Mouse (Mus musculus) olfactory bulb, adult 2 months (tissue): ENCODE data around the gene Cdh20.

Experiments used
- CTCF ChIP-seq: fragments of 200-500 bp; IDR thresholded peaks from 2 replicates; pipeline ENCODE4 v1.5.1; 2012; ENCODE audit warnings: low read depth, mild to moderate bottlenecking, low read length, moderate library complexity; ENCODE audit not compliant: insufficient read depth
- POLR2A ChIP-seq: fragments of 200-500 bp; IDR thresholded peaks from 2 replicates; pipeline ENCODE4 v1.6.1; 2012; ENCODE audit warnings: mild to moderate bottlenecking, low read depth, low read length, moderate library complexity; ENCODE audit not compliant: insufficient read depth

DNA sequence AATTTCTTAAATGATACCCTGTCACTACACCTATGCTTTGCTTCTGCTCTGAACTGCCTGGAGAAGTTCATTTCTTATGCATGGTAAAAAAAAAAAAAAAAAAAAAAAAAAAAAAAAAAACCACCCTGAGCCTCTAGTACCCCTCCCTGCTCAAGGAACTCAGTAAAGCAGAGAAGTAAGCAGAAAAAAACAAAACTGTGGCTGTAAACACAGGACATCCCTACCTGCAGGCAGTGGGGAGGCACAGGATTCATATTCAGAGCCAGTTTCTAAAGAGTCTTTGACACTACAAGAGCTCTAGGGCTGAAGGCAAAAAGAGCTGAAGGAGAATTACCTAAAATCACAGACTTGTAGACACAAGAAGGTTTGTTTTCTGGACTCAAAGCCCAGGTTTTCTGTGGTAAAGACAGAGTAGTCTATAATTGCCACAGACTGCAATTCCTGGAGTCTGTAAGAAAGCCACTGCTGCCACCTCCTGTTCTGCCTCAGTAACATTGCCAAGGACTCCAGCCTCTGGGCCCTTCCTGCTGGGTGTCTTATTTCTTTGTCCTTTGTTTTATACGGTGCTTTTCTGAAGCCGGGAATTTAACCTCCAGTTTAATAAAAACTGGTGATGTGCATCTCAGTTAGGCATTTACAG, 176.3 kb downstream of the Cdh20 start:
- TF ChIP-seq CTCF, result no peak; the same call in 1 of the 2 replicates
- TF ChIP-seq POLR2A, result no peak
